Mouse (Mus musculus) cerebellum, adult 11-12 months (tissue): Measurements from ENCODE around the gene Ocln.
A peak's percentile ranks its signal among the peaks of the same experiment; 100 is the strongest.

Experiments
- DNase-seq: peaks from one replicate; pipeline ENCODE4 v3.0.0; 2022

Gene Ocln

GRCm38 (mm10) chr13:100552369-100553041, at the start of gene Ocln:
Gene Ocln (minus strand): TSS chr13:100552718.
- DNase-seq: peak; percentile 87

- DNase-seq: no peak
These were observed 48.5 kb upstream of the Ocln start for GRCm38 (mm10) chr13:100601034-100601433.

- DNase-seq: no peak
These were observed 47.8 kb upstream of the Ocln start for GRCm38 (mm10) chr13:100600317-100600716.

DNA sequence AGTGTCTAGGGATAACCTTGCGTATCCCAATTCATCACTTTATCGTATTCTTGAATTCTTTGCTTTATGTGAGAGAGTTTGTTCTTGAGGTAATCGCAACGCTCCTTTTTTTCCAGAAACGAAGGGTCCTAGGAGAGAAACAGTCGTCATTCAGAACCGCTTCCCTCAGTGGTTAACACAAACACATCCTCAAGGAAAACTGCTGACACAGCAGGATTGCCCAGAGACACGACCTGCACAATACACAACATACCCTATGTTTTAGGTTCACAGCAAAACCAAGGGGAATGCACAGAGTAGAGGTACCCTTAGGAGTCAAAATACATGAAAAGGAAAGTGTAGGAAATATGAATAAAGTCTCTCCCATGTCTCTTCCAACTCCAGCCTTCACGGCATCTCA, 44.8 kb upstream of the Ocln start:
- no peak for DNase-seq

- no peak for DNase-seq
These were observed 43.0 kb upstream of the Ocln start for GRCm38 (mm10) chr13:100595552-100595885.

GRCm38 (mm10) chr13:100594838-100595551, 42.5 kb upstream of the Ocln start:
- DNase-seq: no peak

- peak; percentile 62 for DNase-seq
These were observed 41.7 kb upstream of the Ocln start for GRCm38 (mm10) chr13:100594041-100594792.

DNA sequence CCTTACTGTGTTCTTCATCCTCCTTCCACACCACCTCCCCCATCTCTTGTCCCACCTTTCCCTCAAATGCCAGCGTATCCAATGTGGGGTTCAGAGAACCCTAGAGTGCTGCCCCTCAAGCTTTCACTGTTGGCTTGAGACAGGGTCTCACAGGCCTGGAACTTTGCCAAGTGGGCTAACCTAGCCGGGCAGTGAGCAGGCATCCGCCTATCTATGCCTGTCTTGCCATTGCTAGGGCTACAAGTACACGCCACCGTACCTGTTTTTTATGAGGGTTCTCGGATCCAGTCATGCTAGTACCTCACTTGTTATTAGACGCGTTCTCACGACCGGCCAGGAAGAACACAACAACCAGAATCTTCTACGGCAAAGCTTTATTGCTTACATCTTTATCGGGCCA, 36.1 kb upstream of the Ocln start:
- peak; percentile 16 for DNase-seq

- no peak for DNase-seq
These were observed 29.6 kb upstream of the Ocln start for GRCm38 (mm10) chr13:100582144-100582543.

- no peak for DNase-seq
These were observed 29.2 kb upstream of the Ocln start for GRCm38 (mm10) chr13:100581701-100582100.

- DNase-seq: no peak
These were observed 27.4 kb upstream of the Ocln start for GRCm38 (mm10) chr13:100579951-100580350.

DNA sequence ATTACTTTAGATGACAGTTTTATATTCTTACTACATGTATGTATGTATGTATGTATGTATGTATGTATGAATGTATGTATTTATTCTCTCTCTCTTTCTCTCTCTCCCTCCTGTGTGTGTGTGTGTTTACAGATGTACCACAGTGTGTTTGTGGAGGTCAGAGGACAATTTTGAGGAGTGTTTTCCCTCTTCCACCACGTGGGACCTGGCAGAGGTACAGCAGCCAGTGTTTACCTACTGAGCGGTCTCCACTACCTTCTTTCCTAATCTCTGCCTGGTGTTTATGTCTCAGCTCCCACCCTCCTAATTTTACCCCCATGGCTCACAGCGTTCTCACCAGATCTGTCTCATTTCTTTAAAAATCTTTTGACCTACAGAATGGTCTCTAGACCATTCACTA, 26.7 kb upstream of the Ocln start:
- no peak for DNase-seq

GRCm38 (mm10) chr13:100575950-100576349, 23.4 kb upstream of the Ocln start:
- no peak for DNase-seq

GRCm38 (mm10) chr13:100570713-100571112, 18.2 kb upstream of the Ocln start:
- no peak for DNase-seq

DNA sequence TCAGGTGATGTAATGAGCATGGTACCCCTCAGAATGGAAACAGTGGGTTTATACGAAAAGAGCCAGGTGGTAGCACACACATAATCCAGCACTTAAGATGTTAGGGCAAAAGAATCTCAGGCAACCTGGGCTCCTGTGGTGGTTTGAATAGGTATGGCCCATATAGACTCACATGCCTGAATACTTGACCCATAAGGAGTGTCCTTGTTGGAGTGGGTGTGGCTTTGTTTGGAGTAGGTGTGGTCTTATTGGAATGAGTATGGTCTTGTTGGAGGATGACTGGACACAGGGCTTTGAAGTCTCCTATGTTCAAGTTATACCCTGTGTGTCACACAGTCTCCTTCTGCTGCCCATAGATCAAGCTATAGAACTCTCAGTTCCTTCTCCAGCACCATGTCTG, 15.8 kb upstream of the Ocln start:
- DNase-seq: no peak

DNA sequence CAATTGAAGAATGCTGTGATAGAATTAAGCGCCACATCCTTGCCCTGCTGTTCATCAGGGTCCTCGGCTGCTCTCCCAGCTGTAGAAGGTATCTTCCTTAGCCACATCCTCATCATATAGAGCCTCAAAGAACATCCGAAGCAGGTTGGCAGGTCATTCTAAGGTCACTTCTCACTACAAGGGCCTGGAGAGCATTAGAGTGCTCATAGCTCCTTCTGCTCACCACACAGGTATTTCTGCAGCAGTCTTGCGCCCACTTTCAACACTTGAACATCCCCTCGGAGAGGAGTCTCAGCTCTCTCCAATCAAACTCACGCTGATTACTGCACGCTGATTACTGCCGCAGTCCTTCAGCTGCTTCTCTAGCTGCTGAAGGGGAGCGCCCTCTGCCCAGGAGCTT, 6.9 kb upstream of the Ocln start:
- DNase-seq: no peak

- no peak for DNase-seq
These were observed 4.5 kb upstream of the Ocln start for GRCm38 (mm10) chr13:100557011-100557410.

DNA sequence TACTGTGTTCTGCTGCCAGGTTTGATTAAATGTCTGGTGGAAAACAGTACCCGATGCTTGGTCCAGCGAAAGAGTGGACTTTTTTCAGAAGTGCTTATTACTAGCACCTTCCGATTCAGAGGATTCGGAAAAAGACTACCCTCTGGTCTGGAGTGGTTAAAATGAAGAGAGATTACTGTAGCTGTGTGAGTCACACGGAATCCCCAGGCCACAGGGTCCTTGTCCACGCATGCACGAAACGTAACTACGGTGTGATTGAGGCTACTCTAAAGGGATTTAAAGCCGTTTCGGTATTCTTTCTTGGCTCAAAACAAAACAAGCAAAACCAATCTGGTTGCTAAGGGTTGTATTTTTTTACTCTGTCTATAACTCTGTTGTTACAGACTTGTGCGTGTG, 522 bp upstream of the Ocln start:
- DNase-seq: no peak

GRCm38 (mm10) chr13:100552009-100552368, 529 bp downstream of the Ocln start:
- DNase-seq: no peak

GRCm38 (mm10) chr13:100551371-100552008, 1.0 kb downstream of the Ocln start:
- DNase-seq: peak; percentile 62

GRCm38 (mm10) chr13:100547269-100547668, 5.2 kb downstream of the Ocln start:
- DNase-seq: no peak

GRCm38 (mm10) chr13:100545510-100545909, 7.0 kb downstream of the Ocln start:
- peak; percentile 44 for DNase-seq

DNA sequence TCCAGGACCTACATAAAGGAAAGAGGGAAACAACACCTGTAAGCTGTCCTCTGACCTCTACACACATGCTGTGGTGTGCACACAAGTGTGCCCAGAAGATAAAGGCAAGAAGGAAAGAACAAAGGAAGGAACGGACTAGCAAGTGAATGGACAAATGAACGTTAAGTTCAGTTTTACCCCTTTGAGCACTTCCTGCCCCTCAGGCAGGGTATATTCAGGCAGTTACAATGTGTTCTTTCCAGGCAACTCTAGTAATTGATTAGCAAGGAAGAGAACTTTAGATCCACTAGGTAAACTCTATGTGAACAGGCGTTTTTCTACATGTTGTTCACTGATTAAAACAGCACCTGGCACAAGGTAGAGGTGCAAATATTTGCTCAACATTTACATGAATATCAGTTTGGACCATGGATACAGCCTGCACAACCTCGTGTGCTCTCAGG, 8.3 kb downstream of the Ocln start:
- DNase-seq: no peak
